Mouse (Mus musculus) CD4-positive, CD25-positive, alpha-beta regulatory T cell, adult 9 weeks (primary cell): ENCODE results near the gene Col5a2. TPM values are rescaled to one million over a fixed set of nuclear protein-coding genes. Genes with fewer than 3 reads are reported as not detected.

ENCODE experiments used
- polyA plus RNA-seq: library from polyadenylated mRNA; unstranded; fragments of 100-300 nt; shearing (Covaris generic); gene quantifications from one replicate; pipeline ENCODE4 v1.2.1, GENCODE M21; 2017

Gene Col5a2
- polyA plus RNA-seq, result 0.07 TPM

DNA sequence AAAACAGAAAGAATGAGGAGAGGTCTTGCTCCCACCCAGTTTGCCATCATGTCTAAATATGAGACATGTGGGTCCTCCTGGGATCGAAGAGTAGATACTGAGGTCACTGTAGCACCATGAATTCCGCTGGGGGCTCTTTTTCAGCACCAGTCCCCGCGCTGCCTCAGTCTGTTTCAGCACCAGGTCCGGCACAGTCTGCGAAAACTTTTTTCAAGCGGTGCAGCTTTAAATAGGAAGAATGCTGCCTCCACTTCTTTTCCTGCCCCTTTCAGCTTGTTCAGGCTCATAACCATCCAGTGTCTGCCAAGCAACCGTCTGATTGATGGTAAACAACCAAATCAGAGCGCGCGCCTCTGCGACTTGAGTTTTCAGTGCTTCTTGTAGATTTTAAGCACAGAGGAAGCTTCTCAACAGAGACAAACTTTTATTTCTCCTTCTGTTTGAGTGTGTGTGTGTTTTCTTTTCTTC is at the start of gene Col5a2:
Gene Col5a2 (minus strand): TSS at position 418 of the 468 bp plus-strand sequence.

Other genes with a start within 250 kb of the Col5a2 start
- not detected for gene Col3a1, start 191.7 kb downstream of the Col5a2 start, polyA plus RNA-seq